Mouse (Mus musculus) c-Kit-positive CD71-negative TER-119-negative erythroid progenitor cells, embryonic 14.5 days (primary cell): ENCODE data around the gene Polr2g.

ENCODE experiments used
- DNase-seq: peaks from one replicate; pipeline ENCODE4 v3.0.0-alpha.2; 2013; ENCODE audit warnings: low read depth

Gene Polr2g

GRCm38 (mm10) chr19:8818301-8818798 is 20.0 kb upstream of the Polr2g start:
- DNase-seq, result no peak

- DNase-seq, result no peak
Observed at GRCm38 (mm10) chr19:8817001-8817400, 18.6 kb upstream of the Polr2g start.

DNA sequence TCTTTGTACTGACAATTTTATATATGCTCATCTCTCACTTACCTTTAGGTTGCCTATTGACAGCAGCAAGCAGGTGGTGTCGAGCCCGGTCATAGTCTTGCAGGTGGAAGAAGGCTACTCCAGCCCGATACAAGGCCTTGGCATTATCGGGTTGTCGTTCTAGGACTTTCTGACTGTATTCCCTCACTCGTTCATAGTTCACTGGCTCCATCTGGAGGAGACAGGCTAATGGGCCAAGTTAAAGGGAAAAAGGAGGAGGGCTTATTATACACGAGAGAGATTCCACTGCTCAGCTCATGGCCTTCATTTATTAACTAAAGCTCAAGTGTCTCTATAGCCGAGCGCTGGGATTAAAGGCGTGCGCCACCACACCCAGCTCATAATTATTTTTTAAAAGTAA is 17.4 kb upstream of the Polr2g start:
- no peak for DNase-seq

GRCm38 (mm10) chr19:8806810-8807209 is 8.4 kb upstream of the Polr2g start:
- DNase-seq, result no peak

- no peak for DNase-seq
Observed at GRCm38 (mm10) chr19:8803879-8804660, 5.7 kb upstream of the Polr2g start.

GRCm38 (mm10) chr19:8803204-8803780 is 4.9 kb upstream of the Polr2g start:
- no peak for DNase-seq

DNA sequence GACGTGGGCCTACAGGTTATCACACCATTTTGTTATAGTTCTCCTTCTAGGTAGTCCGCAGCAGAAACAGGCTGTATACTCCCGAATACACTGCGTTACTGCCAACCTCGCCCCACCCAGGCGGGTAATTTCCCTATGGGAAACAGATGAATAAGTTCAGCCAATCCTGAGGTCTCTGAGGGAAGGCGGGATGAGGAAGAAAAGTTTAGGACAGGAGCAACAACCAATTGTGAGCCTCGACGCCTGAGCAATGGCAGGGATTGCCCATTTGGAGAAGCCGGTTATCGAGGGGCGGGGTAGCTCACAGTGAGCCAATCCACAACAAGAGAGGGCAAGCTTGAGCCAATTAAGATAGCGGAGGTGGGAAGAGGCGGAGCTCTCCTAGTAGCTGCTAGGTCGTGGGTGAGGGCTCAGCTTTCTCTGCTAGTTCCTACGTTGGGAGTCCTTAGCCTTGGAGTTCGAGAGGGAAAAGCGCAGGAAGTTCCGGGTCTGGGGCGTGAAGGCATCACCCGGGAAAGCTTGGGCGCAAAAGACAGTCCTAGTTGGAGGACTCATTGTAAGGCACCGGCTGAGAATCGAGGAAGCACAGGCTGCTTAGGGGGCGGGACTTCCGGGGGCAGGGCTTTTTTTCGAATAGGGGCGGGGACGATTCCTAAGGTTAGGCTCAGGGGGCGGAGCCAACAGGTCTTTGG is 3.9 kb upstream of the Polr2g start, which contains the start of gene Zbtb3:
Zbtb3 (plus strand) TSS at position 426 of the 692 bp plus-strand sequence.
- peak; percentile 93 for DNase-seq

DNA sequence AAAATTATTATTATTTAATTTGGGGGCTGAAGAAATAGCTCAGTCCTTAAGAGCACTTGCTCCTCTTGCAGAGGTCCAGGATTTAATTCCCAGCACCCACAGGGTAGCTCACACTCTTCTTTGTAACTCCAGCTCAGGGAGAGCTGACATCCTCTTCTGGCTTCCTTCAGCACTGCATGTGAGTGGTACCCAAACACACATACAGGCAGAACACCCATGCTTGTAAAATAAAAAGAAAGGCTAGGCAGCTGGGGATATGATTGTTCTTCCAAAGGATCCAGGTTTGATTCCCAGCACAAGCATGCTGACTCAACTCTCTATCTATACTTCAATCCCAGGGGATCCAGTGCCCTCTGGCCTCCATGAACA is 554 bp upstream of the Polr2g start:
- no peak for DNase-seq

DNA sequence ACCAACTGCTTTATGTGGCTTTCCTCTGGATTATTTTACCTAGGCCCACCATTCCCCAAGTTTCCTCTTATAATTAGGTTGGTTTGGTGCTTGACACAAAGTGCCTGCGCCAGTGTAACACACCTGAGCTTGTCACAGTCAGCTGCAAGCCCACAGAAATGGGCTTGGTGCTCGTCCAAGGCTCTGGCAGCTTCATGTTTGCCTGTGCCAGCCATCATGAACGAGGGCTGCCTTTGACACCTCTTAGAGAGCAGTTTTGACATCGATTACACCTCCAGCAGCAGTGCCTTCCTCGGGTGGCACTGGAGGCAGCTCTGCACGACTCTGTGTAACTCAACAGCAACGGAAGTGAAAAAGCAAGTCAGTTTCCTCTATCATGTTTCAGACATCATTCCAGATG is 8.2 kb downstream of the Polr2g start:
- DNase-seq, result no peak

- no peak for DNase-seq
Observed at GRCm38 (mm10) chr19:8789171-8789570, 9.2 kb downstream of the Polr2g start.

DNA sequence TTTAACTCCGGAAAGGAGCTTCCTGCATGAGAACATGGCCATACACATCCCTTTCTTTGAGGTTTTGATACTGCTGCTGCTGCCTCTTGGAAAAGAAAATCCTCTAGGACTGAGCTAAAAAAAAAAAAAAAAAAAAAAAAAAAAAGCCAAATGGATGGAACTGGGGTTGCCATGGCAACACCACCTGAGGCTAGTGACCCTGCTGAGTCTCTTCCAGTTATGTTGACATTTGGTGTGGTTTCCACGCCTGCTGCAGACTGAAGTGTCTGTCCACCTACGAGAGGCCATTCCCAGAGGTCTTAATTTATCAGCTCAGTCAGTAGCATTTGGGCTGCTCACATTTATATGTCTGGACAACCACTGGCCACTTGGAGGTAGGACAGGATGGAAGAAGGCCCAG is 9.9 kb downstream of the Polr2g start:
- DNase-seq, result no peak

- DNase-seq, result peak; percentile 91
Observed at GRCm38 (mm10) chr19:8786008-8786781, 12.2 kb downstream of the Polr2g start, which contains the start of gene Taf6l. Taf6l (minus strand) TSS chr19:8786417.

DNA sequence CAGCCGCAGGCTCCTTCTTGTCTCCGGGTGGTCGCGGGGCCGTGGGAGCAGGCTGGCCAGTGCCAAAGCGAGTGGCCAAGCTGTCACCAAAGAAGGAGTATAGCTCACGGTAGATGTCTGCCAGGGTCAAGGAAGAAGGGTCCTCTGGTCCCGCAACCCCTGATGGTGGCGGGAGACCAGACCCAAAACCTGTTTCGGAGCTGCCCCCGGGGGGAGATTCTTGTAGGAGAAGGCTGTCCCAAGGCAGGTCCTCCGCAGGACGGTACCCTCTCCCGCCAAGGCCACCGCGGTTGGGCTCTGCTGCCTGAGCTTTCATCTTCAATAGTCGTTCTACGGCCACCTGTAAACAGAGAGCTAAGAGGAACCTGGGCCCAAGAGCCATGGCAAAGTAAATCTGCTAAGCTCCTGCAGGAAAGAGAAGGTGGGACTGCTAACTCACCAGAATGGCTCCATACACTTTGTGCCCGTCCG is 23.4 kb downstream of the Polr2g start:
- DNase-seq, result no peak

DNA sequence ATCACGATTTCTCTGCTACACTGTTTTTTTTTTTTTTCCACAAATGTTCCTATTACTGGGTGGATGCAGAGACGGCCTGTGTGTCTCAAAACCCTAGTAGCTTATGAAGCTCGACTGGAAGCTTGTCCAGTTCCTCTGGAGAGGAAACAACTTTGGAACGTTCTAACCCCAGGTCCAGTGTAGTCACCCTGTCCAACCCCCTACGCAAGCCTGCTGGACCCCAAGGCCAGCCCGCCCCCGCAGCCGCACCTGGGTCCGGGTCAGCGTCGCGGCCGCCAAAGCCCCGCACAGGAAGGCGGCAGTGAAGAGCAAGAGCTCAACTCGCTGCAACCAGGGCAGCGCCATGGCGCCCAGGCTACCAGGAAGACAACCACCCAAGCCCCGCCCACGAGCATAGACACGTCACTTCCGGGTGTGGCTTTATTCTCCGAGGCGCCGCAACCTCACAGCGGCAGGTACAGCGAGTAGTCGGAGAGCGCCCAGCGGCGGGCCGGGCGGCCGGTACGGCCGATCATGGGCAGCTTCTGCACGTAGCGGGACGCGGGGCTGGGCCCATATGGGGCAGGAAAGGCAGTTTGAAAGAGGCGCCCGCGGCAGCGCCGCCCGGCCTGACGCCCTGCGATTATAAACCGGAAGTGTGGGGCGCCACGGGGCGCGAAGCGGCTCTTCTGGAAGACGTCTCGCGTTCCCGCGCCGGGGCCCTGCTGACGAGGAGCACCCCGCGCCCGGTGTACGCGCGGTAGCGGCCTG is 24.1 kb downstream of the Polr2g start, which contains the start of gene Tmem179b:
Tmem179b (minus strand) TSS at position 382 of the 750 bp plus-strand sequence.
- DNase-seq, result peak; percentile 97

- DNase-seq, result no peak
Observed at GRCm38 (mm10) chr19:8773409-8773808, 25.0 kb downstream of the Polr2g start.

GRCm38 (mm10) chr19:8772996-8773395 is 25.4 kb downstream of the Polr2g start:
- no peak for DNase-seq

DNA sequence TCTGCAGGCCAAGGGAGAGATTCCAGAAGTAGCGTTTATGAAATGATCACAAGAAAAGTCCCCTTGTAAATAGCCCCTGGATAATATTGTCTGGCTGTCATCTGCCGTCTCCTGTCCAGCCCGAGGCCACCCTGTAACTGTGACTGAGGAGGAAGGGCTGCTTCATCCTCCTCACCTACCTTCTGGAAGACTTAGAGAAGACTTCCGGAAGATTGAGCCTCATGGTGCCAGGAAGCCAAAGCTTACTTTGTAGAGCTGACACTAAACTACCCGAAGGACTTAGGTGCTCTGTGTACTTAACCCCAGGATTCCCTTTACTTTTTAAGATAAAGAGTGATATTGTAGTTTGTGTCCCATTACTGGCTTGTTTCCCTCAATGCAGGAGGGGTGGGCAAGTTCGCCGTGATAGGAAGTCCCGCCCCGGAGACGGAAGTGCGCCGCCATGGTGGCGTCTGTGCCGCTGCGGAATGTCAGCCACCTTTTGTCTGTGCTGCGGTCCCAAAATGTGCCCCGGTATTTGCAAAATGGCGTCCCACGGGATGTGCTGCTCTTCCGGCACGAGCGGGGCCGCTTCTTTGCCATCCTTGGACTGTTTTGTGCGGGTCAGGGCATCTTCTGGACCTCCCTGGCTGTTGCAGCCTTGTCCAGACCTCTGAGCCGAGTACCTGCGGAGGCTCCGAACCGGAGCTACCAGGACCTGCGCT is 27.7 kb downstream of the Polr2g start, which contains the start of gene Tmem223:
Tmem223 (plus strand) TSS at position 430 of the 704 bp plus-strand sequence.
- peak; percentile 63 for DNase-seq

DNA sequence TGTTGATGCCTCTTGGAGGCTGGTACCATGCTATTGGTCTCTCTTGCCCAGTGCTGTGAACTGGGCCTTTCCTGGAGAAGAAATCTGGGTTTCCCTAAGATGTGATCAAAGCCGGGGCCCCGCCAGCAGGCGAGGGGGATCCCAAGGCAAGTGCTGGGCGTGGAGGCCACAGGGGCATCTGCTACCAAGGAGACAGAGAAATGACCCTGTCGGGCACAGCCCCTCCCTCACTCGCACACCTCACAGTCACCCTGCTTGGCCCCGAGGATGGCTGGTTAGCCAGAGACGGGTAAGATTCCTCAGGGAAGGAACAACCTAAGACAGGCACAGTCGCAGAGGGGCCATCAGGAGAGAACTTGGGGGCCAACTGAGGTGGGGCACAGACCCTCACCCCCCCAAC is 32.8 kb downstream of the Polr2g start:
- DNase-seq, result no peak

GRCm38 (mm10) chr19:8763276-8763675 is 35.1 kb downstream of the Polr2g start:
- no peak for DNase-seq

GRCm38 (mm10) chr19:8760757-8761156 is 37.6 kb downstream of the Polr2g start:
- DNase-seq, result no peak
